Mouse (Mus musculus) cerebral cortex, adult 2 months (tissue): ENCODE data around the gene Ctrl.

Experiments used
- WGBS: fragments of 180-500 bp; shearing (Covaris S2); methylation state at CpG from one replicate; pipeline ENCODE4 v1.1.7; 2018; 5-methylcytosine and 5-hydroxymethylcytosine counted together

Gene Ctrl

GRCm38 (mm10) chr8:105938306-105938669 lies 4.6 kb upstream of the Ctrl start, which contains the start of gene Psmb10:
Psmb10 (minus strand) TSS chr8:105938444.
- WGBS, result 12% methylated on average over 4 of the region's 4 CpGs

GRCm38 (mm10) chr8:105937496-105938305 lies 4.0 kb upstream of the Ctrl start:
- WGBS, result under 1% methylated on average over 33 of the region's 33 CpGs

GRCm38 (mm10) chr8:105936866-105937475 lies 3.3 kb upstream of the Ctrl start:
- 1% methylated on average over 30 of the region's 30 CpGs for WGBS

- WGBS, result 18% methylated on average over 7 of the region's 7 CpGs
These were observed 2.4 kb upstream of the Ctrl start for GRCm38 (mm10) chr8:105935863-105936603.

GRCm38 (mm10) chr8:105935105-105935504 lies 1.4 kb upstream of the Ctrl start:
- WGBS, result 78% methylated on average over 6 of the region's 6 CpGs

GRCm38 (mm10) chr8:105932525-105932924 lies 1.1 kb downstream of the Ctrl start:
- WGBS, result 95% methylated on average over 11 of the region's 11 CpGs

GRCm38 (mm10) chr8:105931271-105931670 lies 2.4 kb downstream of the Ctrl start:
- WGBS, result 51% methylated on average over 3 of the region's 3 CpGs

- 18% methylated on average over 8 of the region's 8 CpGs for WGBS
These were observed 3.1 kb downstream of the Ctrl start for GRCm38 (mm10) chr8:105930602-105931001.

GRCm38 (mm10) chr8:105925123-105925522 lies 8.5 kb downstream of the Ctrl start:
- 53% methylated on average over 3 of the region's 3 CpGs for WGBS

- WGBS, result 44% methylated on average over 3 of the region's 3 CpGs
These were observed 14.3 kb downstream of the Ctrl start for GRCm38 (mm10) chr8:105919390-105919789.

GRCm38 (mm10) chr8:105900941-105901616 lies 32.6 kb downstream of the Ctrl start:
- 26% methylated on average over 16 of the region's 16 CpGs for WGBS

GRCm38 (mm10) chr8:105900180-105900940 lies 33.3 kb downstream of the Ctrl start, which contains the start of gene Pskh1:
Pskh1 (plus strand) TSS chr8:105900441.
- WGBS, result under 1% methylated on average over 68 of the region's 68 CpGs

- 65% methylated on average over 9 of the region's 9 CpGs for WGBS
These were observed 35.7 kb downstream of the Ctrl start for GRCm38 (mm10) chr8:105897801-105898480.

GRCm38 (mm10) chr8:105893339-105893738 lies 40.3 kb downstream of the Ctrl start, which contains the start of gene Nrn1l:
Nrn1l (plus strand) TSS chr8:105893567.
- WGBS, result 11% methylated on average over 11 of the region's 11 CpGs

- WGBS, result 74% methylated on average over 6 of the region's 6 CpGs
These were observed 41.2 kb downstream of the Ctrl start for GRCm38 (mm10) chr8:105892432-105892831.

- 44% methylated on average over 6 of the region's 6 CpGs for WGBS
These were observed 42.8 kb downstream of the Ctrl start for GRCm38 (mm10) chr8:105890870-105891269.

GRCm38 (mm10) chr8:105889756-105890465 lies 43.8 kb downstream of the Ctrl start:
- 69% methylated on average over 12 of the region's 12 CpGs for WGBS
